Mouse (Mus musculus) cerebral cortex, adult 2 months (tissue): ENCODE measurements around the gene Atg10.

Experiments used
- WGBS: fragments of 180-500 bp; shearing (Covaris S2); methylation state at CpG from one replicate; pipeline ENCODE4 v1.1.7; 2018; 5-methylcytosine and 5-hydroxymethylcytosine counted together

Gene Atg10

GRCm38 (mm10) chr13:91107308-91107946, 116.3 kb downstream of the Atg10 start:
- WGBS: 74% methylated on average over 9 of the region's 9 CpGs

- WGBS: 75% methylated on average over 3 of the region's 3 CpGs
Measured at GRCm38 (mm10) chr13:91102238-91102637, 121.5 kb downstream of the Atg10 start.

GRCm38 (mm10) chr13:91100417-91100816, 123.4 kb downstream of the Atg10 start:
- 76% methylated on average over 5 of the region's 5 CpGs for WGBS

DNA sequence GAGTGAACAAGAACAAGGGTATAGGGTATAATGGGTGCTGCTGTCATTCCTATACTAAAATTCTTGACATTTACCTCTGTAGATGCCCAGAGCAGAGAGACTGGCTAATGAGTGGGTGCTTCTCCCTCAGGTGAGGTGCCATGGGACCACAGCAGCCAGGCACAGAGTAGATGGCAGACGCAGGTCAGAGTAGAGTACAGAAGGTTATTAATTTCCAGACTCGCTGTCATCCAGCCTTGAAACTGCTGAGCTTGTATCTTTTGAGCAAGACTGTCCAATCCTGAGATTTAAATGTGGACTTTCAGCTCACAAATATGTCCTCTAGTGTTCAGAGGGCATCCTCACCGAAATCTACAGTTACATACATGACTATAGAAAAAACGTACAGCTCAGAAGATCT, 128.9 kb downstream of the Atg10 start:
- 85% methylated on average over 4 of the region's 4 CpGs for WGBS

DNA sequence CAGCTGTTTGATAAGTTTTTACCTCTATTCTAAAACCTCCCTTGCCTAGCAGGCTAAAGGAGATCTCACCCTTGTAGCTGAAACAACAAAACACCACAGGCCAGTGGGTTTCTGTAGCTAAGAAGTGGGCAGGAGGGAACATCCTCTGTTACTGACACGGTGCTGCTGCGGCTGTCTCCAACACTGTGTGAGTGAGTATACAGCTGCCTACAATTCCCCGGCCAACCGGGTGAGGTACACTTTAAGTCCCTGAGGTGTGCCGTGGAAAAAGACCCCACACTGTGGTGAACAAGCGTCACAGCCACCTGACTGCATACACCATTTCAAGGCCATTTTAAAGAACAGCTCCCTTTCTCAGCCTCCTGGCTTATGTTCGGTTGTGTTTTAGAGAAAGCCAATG, 129.6 kb downstream of the Atg10 start:
- 17% methylated on average over 7 of the region's 7 CpGs for WGBS

GRCm38 (mm10) chr13:91093610-91094009, 130.2 kb downstream of the Atg10 start:
- WGBS: 29% methylated on average over 1 of the region's 1 CpGs

GRCm38 (mm10) chr13:91093162-91093561, 130.6 kb downstream of the Atg10 start:
- 21% methylated on average over 6 of the region's 6 CpGs for WGBS

- 65% methylated on average over 2 of the region's 2 CpGs for WGBS
Measured at GRCm38 (mm10) chr13:91091731-91092190, 132.0 kb downstream of the Atg10 start.

DNA sequence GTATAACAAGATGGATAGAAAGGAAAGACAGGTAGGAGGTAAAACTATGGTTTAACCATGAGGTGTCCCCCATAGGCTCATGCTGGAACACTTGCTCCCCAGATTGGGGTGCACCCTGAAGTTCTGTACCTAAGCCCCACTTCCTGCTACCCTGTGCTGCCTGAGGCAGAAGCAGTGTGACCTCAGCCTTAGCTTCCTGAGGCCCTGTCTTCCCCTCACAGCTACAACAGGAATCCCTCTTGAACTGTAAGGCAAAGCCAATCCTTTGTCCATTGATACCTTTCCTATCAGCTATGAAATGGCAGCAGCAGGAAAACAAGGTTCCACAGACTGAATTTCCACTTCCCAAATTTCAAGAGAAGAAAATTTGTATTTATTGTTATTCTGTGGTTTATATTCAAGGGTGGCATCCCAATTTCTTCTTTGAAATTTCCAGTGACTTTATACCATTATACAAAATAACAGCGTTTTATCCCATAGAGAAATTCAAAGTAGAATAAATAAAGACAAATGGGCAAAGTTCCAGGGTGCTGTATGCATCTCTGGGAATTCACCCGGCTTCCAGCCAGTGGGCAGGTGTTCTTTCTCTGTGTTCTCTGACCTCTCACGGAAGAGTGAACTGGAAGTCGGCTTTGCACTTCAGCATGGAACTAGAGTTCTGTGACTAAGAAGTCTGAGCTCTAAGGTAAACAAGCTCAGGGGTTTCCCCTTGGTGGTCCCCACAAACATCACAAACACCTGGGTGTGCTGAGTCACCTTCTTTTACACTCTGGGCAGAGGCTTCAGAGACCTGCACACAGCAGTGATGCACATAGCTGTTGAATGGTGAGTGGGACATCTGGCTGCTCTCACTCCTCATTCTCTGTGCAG, 132.7 kb downstream of the Atg10 start:
- 55% methylated on average over 4 of the region's 4 CpGs for WGBS

DNA sequence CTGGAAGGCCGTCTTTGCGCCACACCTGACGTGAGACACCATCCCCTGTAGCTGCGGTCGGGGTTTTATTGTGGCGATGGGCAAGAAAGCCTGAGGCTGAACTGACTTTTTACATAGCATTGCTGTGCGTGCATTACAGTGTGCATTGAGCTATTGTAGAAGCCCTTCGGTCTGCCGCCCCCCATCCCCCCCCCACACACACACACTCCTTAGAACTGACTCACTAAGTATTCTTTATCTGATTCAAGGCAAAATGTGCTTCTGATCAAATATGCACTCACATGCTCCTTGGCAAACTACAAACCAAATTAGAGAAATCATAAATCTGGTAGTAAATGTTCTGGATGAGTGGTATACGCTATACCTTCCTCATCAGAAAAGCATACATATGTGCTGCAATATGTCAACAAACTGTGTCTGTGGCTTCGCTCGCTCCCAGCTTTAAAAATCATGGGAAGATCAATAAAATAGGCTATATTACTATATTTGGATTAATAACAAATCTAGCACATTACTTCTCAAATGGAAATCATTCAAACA, 137.3 kb downstream of the Atg10 start:
- 91% methylated on average over 12 of the region's 12 CpGs for WGBS

GRCm38 (mm10) chr13:91072351-91072750, 151.4 kb downstream of the Atg10 start:
- 64% methylated on average over 2 of the region's 2 CpGs for WGBS

DNA sequence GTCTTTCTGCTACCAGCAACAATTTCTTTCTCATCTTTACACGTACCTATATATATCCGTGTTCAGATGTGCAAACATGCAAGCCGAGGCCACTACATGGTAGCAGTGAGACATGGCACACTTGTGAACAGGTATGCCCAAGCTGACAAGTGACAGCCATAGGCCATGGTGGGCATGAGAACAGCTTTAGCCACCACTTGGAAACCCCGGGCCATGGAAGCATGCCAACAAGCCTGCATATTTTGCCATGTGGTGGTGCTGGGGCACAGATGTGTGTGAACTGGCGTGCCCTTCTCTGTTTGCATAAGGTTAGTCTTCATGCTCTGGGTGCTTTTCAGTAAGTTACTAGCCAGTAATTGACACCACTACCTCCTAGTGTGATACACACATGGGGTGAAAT, 162.9 kb downstream of the Atg10 start:
- 83% methylated on average over 5 of the region's 5 CpGs for WGBS

GRCm38 (mm10) chr13:91048171-91048570, 175.6 kb downstream of the Atg10 start:
- WGBS: 83% methylated on average over 4 of the region's 4 CpGs

DNA sequence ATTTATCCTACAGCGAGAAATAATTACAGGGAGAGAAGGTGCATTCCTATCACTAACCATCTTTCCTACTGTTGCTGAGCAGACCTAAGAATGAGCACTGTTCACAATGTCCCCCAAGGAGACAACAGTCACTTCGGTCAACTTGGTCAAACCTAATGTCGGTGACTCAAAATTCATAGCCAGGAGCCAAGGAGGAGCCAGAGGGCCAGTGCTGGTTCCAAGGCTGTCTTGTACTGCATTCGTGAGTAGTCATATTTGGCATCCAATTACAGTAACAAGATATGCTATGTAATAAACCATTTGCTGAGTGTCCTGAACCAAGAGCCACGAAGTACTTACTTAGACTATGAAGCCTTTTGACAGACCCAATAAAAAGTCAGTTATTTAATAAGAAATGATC, 176.9 kb downstream of the Atg10 start:
- 94% methylated on average over 5 of the region's 5 CpGs for WGBS

DNA sequence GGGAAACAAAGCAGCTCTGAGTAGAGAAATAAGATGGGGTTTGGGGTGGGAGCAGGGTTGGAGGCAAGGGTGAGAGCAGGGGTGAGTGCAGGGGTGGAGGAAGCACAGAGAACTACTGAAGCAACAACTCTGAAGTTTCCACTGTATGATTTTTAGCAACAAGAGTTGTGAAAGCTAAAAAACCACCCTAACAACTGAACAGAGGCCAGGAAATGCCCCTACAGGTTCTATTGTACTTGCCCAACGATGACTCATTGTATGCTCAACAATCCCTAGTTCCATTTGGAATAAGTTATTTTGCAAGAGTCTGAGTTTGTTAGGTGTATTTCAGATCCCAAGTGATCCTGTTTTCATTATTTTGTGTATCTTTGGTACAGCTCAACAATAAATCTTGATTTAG, 182.5 kb downstream of the Atg10 start:
- WGBS: 48% methylated on average over 1 of the region's 1 CpGs

GRCm38 (mm10) chr13:91039201-91039807, 184.5 kb downstream of the Atg10 start:
- 28% methylated on average over 11 of the region's 11 CpGs for WGBS

DNA sequence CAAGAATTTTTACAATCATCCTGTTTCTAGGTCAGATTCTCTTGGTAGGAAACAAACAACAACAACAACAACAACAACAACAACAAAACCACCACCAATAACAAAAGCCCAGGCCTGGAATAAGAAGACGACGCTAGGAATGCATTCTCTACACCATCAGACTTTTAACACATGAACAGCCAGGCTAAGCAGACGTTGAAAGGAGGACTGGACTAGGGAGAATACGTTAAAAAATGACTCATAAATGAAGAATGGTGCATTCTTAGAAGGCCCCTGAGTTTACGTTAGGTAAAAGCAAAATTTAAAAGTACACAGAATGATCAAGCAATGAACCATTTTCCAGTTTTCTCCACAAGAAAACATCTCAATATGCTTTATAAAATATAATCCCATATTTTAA, 185.1 kb downstream of the Atg10 start:
- 59% methylated on average over 5 of the region's 5 CpGs for WGBS

GRCm38 (mm10) chr13:91038034-91038433, 185.7 kb downstream of the Atg10 start:
- WGBS: 89% methylated on average over 3 of the region's 3 CpGs

- WGBS: 91% methylated on average over 6 of the region's 6 CpGs
Measured at GRCm38 (mm10) chr13:91037405-91037804, 186.4 kb downstream of the Atg10 start.

DNA sequence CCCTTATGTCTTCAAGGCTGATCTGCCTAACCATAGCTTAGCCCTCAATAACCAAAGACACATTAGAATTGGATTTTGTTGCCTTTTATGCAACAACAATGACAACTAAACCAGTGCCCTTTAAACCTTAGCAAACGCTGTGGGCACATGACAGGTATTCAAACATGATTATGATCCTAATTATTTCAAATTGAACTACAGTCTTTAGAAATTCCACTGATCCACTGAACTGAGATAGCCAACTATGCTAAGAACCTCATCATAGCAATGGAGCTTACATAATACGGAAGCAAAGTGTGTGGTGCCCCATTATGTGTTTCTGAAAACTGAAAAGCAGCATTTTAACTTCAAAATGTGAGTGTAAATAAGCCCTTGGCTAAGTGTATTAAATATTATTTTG, 191.9 kb downstream of the Atg10 start:
- 89% methylated on average over 2 of the region's 2 CpGs for WGBS

GRCm38 (mm10) chr13:91023447-91023846, 200.3 kb downstream of the Atg10 start:
- WGBS: 95% methylated on average over 9 of the region's 9 CpGs

- 58% methylated on average over 3 of the region's 3 CpGs for WGBS
Measured at GRCm38 (mm10) chr13:91011851-91012250, 211.9 kb downstream of the Atg10 start.
